Mouse (Mus musculus): Measurements from ENCODE around the gene Vmn1r95.
"Not testable (repeated sequence)": the region's sequence is repeated elsewhere in the genome, so short reads cannot be mapped to it uniquely, and the experiment has no call there.

Gene Vmn1r95

DNA sequence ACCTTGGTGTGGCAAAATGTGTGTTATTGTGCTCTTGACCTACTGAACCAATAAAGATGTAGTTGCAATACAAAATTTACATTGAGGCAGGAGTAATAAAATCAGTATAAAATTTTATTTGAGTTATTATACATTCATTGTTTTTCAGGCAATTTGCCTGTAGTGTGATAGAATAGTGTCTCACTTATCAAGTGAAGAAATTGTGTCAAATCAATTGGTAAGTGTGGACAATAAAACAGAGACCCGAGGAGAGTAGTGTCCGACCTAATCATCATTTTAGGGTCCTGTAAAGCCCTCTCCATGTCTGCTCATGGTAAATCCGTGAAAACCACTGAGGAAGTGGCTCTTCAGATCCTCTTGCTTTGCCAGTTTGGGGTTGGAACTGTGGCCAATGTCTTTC lies at the start of gene Vmn1r95:
Gene Vmn1r95, plus strand, starts transcription at position 301 of the 400 bp plus-strand sequence.
- not testable (repeated sequence) for DNase-seq

DNA sequence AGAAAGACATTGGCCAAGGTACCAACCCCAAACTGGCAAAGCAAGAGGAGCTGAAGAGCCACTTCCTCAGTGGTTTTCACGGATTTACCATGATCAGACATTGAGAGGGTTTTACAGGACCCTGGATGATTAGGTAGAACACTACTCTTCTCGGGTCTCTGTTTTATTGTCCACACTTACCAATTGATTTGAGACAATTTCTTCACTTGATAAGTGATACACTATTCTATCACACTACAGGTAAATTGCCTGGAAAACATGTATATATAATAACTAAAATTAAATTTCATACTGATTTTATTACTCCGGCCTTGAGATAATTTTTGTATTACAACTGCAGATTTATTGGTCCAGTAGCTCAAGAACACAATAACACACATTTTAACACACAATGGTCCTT lies 25.2 kb upstream of the Vmn1r95 start, which contains the start of gene Vmn1r94:
Gene Vmn1r94, minus strand, starts transcription at position 101 of the 400 bp plus-strand sequence.
- not testable (repeated sequence) for DNase-seq

DNA sequence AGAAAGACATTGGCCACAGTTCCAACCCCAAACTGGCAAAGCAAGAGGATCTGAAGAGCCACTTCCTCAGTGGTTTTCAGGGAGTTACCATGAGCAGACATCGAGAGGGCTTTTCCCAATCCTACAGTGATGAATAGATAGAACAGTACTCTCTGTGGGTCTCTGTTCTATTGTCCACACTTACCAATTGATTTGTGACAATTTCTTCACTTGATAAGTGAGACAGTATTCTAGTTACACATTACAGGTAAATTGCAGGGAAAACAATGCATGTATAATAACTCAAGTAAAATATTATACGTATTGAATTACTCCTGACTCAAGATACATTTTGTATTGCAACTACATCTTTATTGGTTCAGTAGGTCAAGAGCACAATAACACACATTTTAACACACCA lies 12.0 kb downstream of the Vmn1r95 start, which contains the start of gene Gm6164:
Gene Gm6164, minus strand, starts transcription at position 101 of the 400 bp plus-strand sequence.
- not testable (repeated sequence) for DNase-seq

DNA sequence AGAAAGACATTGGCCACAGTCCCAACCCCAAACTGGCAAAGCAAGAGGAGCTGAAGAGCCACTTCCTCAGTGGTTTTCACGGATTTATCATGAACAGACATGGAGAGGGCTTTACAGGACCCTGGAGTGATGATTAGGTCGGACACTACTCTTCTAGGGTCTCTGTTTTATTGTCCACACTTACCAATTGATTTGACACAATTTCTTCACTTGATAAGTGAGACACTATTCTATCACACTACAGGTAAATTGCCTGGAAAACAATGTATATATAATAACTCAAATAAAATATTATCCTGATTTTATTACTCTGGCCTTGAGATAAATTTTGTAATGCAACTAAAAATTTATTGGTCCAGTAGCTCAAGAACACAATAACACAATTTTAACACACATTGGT lies 40.2 kb downstream of the Vmn1r95 start, which contains the start of gene Gm4498:
Gene Gm4498, minus strand, starts transcription at position 101 of the 400 bp plus-strand sequence.
- not testable (repeated sequence) for DNase-seq

Data from B cell, adult 2 months (primary cell).